ENCODE assay signal across 9 mouse cellular contexts in the genomic region with DNA sequence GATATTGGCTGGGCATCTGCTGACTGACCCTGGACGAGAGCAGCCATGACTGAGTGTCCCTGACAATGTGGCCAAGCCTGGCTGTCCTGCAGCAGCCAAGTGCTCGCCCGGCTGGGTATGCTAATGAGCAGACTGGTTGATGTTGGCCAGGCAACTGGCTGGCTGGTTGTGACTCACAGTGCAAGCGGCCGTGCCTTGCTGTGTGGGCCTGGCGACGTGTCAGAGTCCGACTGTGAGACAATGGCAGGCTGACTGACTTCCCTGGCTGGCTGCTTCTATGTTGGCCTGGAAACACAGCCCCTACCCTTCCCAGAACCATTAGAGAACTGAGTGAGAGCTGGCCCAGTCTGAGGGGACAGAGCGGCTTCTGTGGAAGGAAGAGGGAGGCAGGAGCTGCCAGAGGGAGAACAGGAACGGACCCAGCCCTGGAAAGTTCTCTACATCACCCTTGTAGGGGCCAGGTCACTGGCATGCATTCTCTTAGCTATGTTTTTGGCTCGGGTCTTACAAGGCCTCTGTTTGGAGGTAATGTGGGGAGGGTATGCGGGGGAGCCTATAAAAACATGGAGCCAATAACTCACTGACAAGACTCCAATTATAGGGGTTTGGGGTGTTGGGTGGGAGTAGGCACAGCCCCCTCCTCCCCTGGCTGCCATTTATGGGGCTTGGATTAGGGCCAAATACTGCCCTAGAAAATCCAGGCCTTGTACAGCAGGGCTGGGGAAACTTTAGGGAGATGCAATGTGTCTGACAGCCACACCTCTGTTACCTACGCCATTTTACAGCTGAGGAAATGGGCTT.
DNase-seq lines count a peak whose midpoint lies in the region; ATAC-seq and TF ChIP-seq lines count a peak whose summit lies in the region.
"Had no signal": no experiment of that assay in that cellular context is flagged by ENCODE, and none has a peak within 500 bp of the region (broad histone marks: within the 10 kb centered on the region; RNA-seq: fewer than 3 reads in every experiment).

No protein-coding gene starts in this region.

- no peak overlapping the region for H3K9ac ChIP-seq in embryonic facial prominence, embryonic 11.5 days (replicated peaks; ENCODE audit: low read length)
- H3K9ac ChIP-seq in midbrain, postnatal 0 days (replicated peaks; ENCODE audit: low read length, poor library complexity, severe bottlenecking): no peak overlapping the region
- H3K9ac ChIP-seq: liver, embryonic 15.5 days had no signal

- H3K9me3 ChIP-seq in embryonic facial prominence, embryonic 11.5 days (replicated peaks; ENCODE audit: control insufficient read depth, low read length): no peaks in the 10 kb centered on the region
- no peaks in the 10 kb centered on the region for H3K9me3 ChIP-seq in midbrain, postnatal 0 days (ENCODE audit: low read length)
- H3K9me3 ChIP-seq: liver, embryonic 15.5 days had no signal

- H3K4me2 ChIP-seq in embryonic facial prominence, embryonic 11.5 days (ENCODE audit: low read depth, low read length): no peak overlapping the region
- no peak overlapping the region for H3K4me2 ChIP-seq in midbrain, postnatal 0 days (ENCODE audit: low read depth, low read length, poor library complexity, severe bottlenecking)
- H3K4me2 ChIP-seq: liver, embryonic 15.5 days had no signal

- no peaks in the 10 kb centered on the region for H3K36me3 ChIP-seq in embryonic facial prominence, embryonic 11.5 days (replicated peaks; ENCODE audit: control insufficient read depth, insufficient read depth, low read depth, low read length)
- no peaks in the 10 kb centered on the region for H3K36me3 ChIP-seq in midbrain, postnatal 0 days (ENCODE audit: insufficient read depth, low read length)
- H3K36me3 ChIP-seq: liver, embryonic 15.5 days had no signal

- no peak for ATAC-seq in embryonic facial prominence, embryonic 11.5 days (replicated peaks; ENCODE audit: insufficient number of reproducible peaks, low FRiP score, low TSS enrichment, low read depth)
- peak; percentile 90 for ATAC-seq in midbrain, postnatal 0 days (ENCODE audit: low FRiP score)
- no peak for ATAC-seq in inflammation-experienced regulatory T-cells, adult 6 months

- H3K27me3 ChIP-seq in embryonic facial prominence, embryonic 11.5 days (ENCODE audit: control insufficient read depth, insufficient read depth, low read length): no peaks in the 10 kb centered on the region
- H3K27me3 ChIP-seq in midbrain, postnatal 0 days (ENCODE audit: insufficient read depth, low read length): no peaks in the 10 kb centered on the region; the same call in 1 of the 2 replicates
- H3K27me3 ChIP-seq: liver, embryonic 15.5 days had no signal

- no peak overlapping the region for H3K27ac ChIP-seq in embryonic facial prominence, embryonic 11.5 days (replicated peaks; ENCODE audit: low read depth, low read length)
- 0 out of 2 replicates have a peak overlapping the region, but pooled peaks have one; percentile 6 for H3K27ac ChIP-seq in midbrain, postnatal 0 days (ENCODE audit: low read depth, low read length)
- H3K27ac ChIP-seq: liver, embryonic 15.5 days had no signal

- peaks cover 12% of the 10 kb centered on the region for H3K4me1 ChIP-seq in embryonic facial prominence, embryonic 11.5 days (ENCODE audit: control insufficient read depth, insufficient read depth, low read length)
- H3K4me1 ChIP-seq in midbrain, postnatal 0 days (ENCODE audit: insufficient read depth, low read length): no peaks in the 10 kb centered on the region

- H3K4me3 ChIP-seq in embryonic facial prominence, embryonic 11.5 days (ENCODE audit: low read depth, low read length): no peak overlapping the region
- H3K4me3 ChIP-seq in midbrain, postnatal 0 days (ENCODE audit: low read depth, low read length): no peak overlapping the region
- H3K4me3 ChIP-seq: liver, embryonic 15.5 days had no signal

- 45% methylated on average over 13 of the region's 13 CpGs for WGBS in embryonic facial prominence, embryonic 11.5 days
- WGBS in midbrain, postnatal 0 days: 41% methylated on average over 13 of the region's 13 CpGs

- DNase-seq in adrenal gland, postnatal 25 days: peak; percentile 82
- peak; percentile 30 for DNase-seq in embryonic facial prominence, embryonic 11.5 days (ENCODE audit: low spot score)
- DNase-seq in heart, adult 18-20 months: peak; percentile 57 to 80
- peak; percentile 77 for DNase-seq in kidney, adult 11 months
- DNase-seq in left cerebral cortex, adult 9 months (ENCODE audit: low spot score in 2 of 2): peak; percentile 53 to 80
- peak; percentile 95 for DNase-seq in midbrain, postnatal 0 days (ENCODE audit: low spot score)
- peak; percentile 45 to 62 for DNase-seq in urinary bladder, postnatal 36 days (ENCODE audit: low spot score in 2 of 2)

- no peak for TF ChIP-seq CTCF in midbrain, postnatal 0 days (IDR thresholded peaks at IDR 0.05)

Comparison
In these comparisons a context has a peak if more than half of its experiments do, and no peak if none do; other contexts are left out.
1. DNase-seq: peak in every context shown above with its lines; median percentile 95 in midbrain, postnatal 0 days; 82 in adrenal gland, postnatal 25 days; 77 in kidney, adult 11 months; 68 in heart, adult 18-20 months; 66 in left cerebral cortex, adult 9 months; 54 in urinary bladder, postnatal 36 days; 30 in embryonic facial prominence, embryonic 11.5 days.